Mouse (Mus musculus) layer of hippocampus, adult 6 months (tissue): ENCODE data around the gene Rpl18. TPM values are rescaled to one million over a fixed set of nuclear protein-coding genes. Genes with fewer than 3 reads are reported as not detected.

Experiments used
- long read RNA-seq, 2 experiments: library from polyadenylated mRNA; unstranded; transcript quantifications; one replicate each; pipeline ENCODE4 v2.0.0; 2019 to 2020
- polyA plus RNA-seq: library from polyadenylated mRNA; unstranded; fragments of <200 nt; fragmentation: Nextera tagmentation; gene quantifications from 2 replicates; pipeline ENCODE4 v1.2.3, GENCODE M21; 2021

The Rpl18 gene
- polyA plus RNA-seq, result 357 and 361 TPM in 2 replicates
- long read RNA-seq, experiment 1, transcript Rpl18-202 (6 exons, 1,027 nt), result minor isoform, 11 of 207 reads
- long read RNA-seq, experiment 1, transcript Rpl18-201 (6 exons, 679 nt), result major isoform, 171 of 207 reads
- long read RNA-seq, experiment 1, partial matches to known transcripts, result 18 of 207 reads
- long read RNA-seq, experiment 1, other reads (novel, unspliced or antisense), result 6 of 207 reads
- long read RNA-seq, experiment 2, transcript Rpl18-202 (6 exons, 1,027 nt), result minor isoform, 7 of 20 reads
- long read RNA-seq, experiment 2, transcript Rpl18-201 (6 exons, 679 nt), result major isoform, 8 of 20 reads
- long read RNA-seq, experiment 2, partial matches to known transcripts, result 1 of 20 reads
- long read RNA-seq, experiment 2, other reads (novel, unspliced or antisense), result 3 of 20 reads

DNA sequence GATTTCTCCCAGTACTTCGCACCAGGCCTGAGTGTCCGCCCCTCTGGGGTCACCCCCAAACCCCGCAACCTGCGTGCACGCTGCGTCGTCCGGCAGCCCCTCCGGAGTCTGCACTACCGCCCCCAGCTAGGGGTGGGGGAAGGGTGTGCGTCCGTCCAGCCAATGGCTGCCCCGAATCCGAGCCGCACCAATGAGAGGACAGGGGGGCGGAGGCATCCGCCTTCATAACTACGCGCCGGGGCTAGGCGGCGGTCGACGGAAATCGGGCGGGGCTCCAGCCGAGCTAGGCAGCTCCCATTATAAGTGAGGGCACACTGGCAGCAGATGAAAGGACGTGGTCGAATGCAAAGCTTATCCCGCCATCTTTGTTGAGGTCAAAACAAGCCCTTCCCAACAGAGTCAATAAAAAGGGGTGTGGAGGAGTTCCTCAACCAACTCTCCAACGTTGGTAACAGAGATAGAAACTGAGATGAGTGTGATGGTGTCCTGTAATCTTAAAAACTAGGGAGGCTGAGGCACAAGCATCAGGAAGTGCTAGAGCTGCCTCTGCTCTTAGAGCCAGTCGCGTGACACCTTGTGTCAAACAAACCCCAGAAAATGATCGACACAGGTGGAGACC lies at the start of gene Rpl18:
TSS of gene Rpl18 (plus strand) at position 368 of the 619 bp plus-strand sequence.

DNA sequence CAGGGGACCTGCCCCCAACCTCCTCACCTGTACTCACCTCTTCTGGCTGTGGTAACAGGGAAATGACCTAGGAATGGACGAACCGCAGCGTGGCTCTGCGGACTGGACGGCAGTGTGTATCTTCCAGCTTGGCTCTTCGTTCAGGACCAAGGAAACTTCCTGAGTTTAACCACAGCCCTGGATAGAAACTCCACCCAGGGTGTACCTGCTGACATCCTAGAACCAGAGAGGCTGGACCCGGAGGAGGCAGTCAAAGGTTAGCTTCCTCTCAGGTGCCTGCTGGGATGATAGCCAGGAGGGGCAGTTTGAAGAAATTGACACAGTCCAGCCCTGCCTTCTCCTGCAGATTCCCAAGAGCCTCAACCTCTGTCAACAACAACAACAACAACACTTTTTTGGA lies 49.1 kb upstream of the Rpl18 start, which contains the start of gene Fut2:
TSS of gene Fut2 (minus strand) at position 234 of the 400 bp plus-strand sequence.

DNA sequence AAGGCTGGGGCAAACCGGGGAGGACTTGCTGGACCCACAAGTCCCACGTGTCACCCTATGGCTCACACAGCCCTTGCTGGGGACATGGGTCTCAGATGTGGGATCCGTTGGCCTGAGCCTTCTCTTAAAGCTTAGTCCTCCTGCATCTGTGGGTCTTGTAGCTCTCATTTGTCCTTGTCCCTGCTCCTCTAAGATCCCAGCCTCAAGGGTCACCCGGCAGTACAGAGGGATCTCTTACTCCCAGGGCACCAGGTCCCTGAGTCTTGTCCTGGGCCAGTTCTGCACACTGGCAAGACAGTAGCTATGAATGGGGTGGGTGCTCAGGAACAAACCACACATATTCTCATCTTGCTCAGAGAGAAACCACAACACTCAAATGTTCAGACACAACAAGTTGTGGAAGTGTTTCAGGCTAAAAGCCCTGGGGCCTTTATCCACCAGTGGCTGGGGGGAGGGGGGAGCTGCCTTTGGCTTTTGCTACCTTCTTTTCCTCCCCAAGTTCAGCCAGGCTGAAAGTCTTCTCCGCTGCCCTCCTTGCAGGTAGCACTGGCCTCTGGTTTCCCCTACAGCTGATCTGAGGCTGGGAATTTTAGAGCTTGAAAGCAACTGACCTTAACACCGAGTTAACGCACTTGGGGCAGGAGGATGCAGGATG lies 31.7 kb upstream of the Rpl18 start, which contains the start of gene Ntn5:
TSS of gene Ntn5 (plus strand) at position 627 of the 655 bp plus-strand sequence.

DNA sequence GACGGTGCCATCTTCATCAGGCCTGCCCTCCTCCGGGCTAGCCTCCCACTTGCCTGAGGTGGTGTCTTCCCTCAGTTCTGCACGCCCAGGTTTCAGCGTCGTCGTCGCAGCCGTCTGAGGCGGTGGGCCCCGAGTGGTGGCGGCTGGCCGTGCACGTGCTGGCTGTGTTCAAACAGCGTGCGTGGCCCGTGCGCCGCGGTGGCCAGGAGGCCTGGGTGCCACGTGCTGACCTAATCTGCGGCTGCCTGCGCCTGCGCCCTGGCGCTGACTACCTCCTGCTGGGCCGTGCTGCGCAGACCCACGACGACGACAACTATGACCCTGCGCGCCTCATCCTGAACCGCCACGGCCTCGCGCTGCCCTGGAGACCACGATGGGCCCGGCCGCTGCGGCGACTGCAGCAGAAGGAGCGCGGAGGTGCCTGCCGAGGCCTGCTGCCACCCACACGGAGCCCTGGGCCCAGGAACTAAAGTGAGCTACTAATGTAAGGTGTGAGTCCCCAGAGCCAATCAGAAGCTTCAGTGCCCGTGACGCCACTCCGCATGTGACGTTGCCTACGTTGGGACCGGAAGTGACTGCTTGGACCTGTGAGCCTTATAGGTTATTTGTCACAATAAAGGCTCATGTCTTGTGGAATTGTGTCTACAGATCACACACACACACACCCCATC lies 21.2 kb upstream of the Rpl18 start, which contains the start of gene Sec1:
TSS of gene Sec1 (minus strand) at position 482 of the 671 bp plus-strand sequence.

DNA sequence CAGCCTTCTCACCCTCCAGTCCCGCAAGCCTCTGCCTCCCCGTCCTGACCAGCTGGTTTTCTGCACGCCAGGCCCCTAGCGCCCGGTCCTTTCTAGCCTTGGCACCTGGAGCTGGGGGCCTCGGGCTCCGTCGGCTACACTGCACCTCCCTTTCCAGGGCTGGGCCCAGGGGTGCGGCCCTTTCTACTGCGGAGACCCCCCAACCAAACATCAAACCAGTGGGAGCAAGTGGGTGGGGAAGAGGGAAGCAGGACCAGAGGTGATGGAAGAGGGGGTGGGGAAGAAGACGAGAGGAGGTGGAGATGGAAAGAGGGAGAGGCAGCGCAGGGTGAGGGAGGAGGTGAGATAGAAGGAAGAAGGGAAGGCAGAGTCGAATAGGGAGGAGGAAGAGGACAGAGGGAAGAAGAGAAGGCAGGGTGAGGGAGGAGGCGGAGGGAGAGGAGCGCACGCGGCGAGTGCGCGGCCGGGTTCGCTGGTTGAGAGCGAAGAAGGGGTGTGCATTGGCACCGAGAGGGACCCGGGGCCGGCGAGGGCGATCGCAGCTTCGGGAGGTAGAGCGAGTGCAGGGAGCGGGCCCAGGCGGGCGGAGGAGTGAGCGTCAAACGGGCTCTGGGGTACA lies 15.6 kb upstream of the Rpl18 start, which contains the start of gene Car11:
TSS of gene Car11 (plus strand) at position 321 of the 619 bp plus-strand sequence.

DNA sequence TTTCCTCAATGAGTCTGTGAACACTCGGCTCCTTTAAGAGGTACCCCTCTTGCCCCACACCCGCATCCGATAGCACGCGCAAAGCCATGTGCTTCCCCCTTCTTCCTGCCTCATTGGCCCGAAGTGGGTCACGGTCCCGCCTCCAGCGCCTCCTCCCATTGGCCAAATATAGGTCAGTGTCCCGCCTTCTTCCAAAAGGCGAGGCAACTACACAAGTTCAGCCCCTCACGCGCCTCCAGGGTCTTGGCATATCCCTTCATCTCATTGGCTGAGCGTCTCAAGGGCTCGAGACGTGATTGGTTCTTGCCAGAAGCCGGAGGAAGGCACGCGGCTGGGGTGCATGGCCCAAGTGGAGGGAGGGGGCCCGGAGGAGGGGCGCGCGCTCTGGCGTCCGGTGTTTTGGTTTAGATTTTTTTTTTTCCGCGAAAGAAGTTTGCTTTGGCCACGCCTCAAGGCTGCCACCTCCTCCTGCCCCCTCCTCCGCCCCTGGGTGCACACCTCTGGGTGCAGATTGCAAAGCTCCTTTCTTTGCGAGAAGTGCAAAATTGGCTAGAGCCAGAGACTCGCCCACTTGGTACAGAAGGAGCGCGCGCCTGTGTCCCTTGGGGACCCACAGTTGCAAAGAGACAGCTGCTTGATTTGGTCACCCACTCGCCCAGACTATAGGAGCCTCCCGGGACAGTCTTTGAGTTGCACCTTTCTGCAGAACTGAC lies 10.4 kb upstream of the Rpl18 start, which contains the start of gene Dbp:
TSS of gene Dbp (plus strand) at position 359 of the 713 bp plus-strand sequence.

DNA sequence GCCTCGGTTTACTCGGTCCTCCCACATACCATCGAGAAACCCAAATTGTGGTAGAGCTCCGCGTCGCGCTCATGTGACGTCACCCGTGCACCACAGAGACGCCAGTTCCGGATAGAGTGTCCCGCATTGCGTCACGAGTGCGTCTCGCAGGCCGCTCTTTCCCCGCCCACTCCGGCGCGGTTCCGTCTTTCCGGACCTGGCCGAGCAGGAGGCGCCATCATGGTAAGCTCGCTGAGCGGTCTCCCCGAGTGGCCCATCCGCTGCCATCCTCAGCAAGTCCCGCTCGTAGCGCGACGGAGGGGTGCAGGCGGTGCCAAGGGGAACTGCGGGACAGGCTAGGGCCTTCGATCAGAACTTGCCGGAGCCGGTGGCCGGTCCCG lies 2.7 kb downstream of the Rpl18 start, which contains the start of gene Sphk2:
TSS of gene Sphk2 (minus strand) at position 85 of the 380 bp plus-strand sequence.

DNA sequence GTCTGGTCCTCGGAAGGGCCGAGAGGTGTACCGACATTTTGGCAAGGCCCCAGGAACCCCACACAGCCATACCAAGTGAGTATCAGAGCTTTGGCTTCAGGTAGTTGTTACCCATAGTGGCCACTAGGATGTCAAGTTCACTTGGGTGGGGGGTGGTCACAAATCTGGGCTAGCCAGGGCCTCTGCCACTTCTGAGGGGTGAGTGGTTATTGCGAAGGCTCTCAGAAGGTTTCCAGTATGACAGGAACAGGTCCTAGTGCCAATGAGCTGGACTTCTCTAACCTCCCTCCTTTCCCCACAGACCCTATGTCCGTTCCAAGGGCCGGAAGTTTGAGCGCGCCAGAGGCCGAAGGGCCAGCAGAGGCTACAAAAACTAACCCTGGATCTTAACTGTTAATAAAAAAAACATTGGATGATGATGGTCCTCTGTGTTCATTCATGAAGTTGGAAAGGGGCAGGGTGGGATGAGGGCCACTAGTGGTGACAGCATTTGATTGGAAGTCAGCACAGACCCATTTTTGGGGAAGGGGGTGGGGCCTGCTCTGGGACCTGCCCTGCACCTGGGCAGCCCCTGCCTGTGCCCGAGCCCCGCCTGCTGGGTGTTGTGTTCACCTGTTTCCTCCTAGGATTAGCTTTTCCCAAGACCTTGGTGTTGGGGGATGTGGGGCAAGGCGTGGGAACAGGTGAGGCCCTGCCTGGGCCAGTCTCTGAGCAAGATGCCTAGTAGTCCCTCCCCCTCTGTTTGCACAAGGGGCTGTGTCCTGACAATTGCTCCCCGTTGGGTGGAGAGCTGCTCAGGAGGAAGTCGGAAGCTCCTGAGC lies 5.4 kb downstream of the Rpl18 start, which contains the start of gene Fam83e:
TSS of gene Fam83e (plus strand) at position 800 of the 821 bp plus-strand sequence.

DNA sequence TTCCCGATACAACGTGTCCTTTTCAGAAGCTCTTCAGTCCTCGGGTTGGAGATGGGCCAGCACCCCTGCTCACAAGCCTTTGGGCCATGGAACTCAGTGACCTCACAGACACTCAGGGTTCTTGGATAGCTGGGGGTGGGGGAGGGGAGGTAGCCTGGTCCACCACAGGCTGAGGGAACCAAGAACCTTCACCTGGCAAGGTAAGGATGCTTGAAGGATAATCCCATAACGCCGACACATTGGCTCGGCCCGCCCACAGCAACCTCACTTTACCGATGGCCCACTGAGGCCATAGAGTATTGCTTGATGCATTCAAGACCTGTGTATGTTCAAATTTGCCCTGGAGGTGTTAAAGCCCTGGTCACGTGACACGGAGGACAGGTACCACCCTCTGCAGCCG lies 10.5 kb downstream of the Rpl18 start, which contains the start of gene Spaca4:
TSS of gene Spaca4 (minus strand) at position 101 of the 400 bp plus-strand sequence.

Other genes starting within 250 kb of the Rpl18 start
- 86.7 and 94.4 TPM in 2 replicates for gene Bax, start 248.6 kb upstream of the Rpl18 start, polyA plus RNA-seq
- 0.13 and 0.14 TPM in 2 replicates for gene Tulp2, start 233.6 kb upstream of the Rpl18 start, polyA plus RNA-seq
- not detected in 2 replicates for gene Gm45808, start 228.6 kb upstream of the Rpl18 start, polyA plus RNA-seq
- 2.6 and 3.5 TPM in 2 replicates for gene Dhdh, start 226.7 kb upstream of the Rpl18 start, polyA plus RNA-seq
- gene Nucb1, start 205.1 kb upstream of the Rpl18 start, polyA plus RNA-seq, result 74.5 and 76.8 TPM in 2 replicates
- gene Ppp1r15a, start 189.2 kb upstream of the Rpl18 start, polyA plus RNA-seq, result 17.6 and 18.2 TPM in 2 replicates
- 0.67 and 1.7 TPM in 2 replicates for gene Plekha4, start 189.1 kb upstream of the Rpl18 start, polyA plus RNA-seq
- gene Hsd17b14, start 160.6 kb upstream of the Rpl18 start, polyA plus RNA-seq, result 0.43 TPM in 1 of 2 replicates, not detected in the other
- 7.0 and 8.5 TPM in 2 replicates for gene Bcat2, start 145.3 kb upstream of the Rpl18 start, polyA plus RNA-seq
- not detected in 2 replicates for gene Fgf21, start 100.0 kb upstream of the Rpl18 start, polyA plus RNA-seq
- 0.08 TPM in 1 of 2 replicates, not detected in the other for gene Fut1, start 98.2 kb upstream of the Rpl18 start, polyA plus RNA-seq
- 0.09 TPM in 1 of 2 replicates, not detected in the other for gene Izumo1, start 93.6 kb upstream of the Rpl18 start, polyA plus RNA-seq
- gene Rasip1, start 88.0 kb upstream of the Rpl18 start, polyA plus RNA-seq, result 2.3 and 3.1 TPM in 2 replicates
- 1.1 and 1.2 TPM in 2 replicates for gene Mamstr, start 75.5 kb upstream of the Rpl18 start, polyA plus RNA-seq
- 0.10 and 0.16 TPM in 2 replicates for gene Fut2, start 49.1 kb upstream of the Rpl18 start, polyA plus RNA-seq
- gene Ntn5, start 31.4 kb upstream of the Rpl18 start, polyA plus RNA-seq, result 5.2 and 6.6 TPM in 2 replicates
- 0.15 and 0.36 TPM in 2 replicates for gene Sec1, start 21.1 kb upstream of the Rpl18 start, polyA plus RNA-seq
- 39.6 and 49.9 TPM in 2 replicates for gene Car11, start 15.6 kb upstream of the Rpl18 start, polyA plus RNA-seq
- gene Dbp, start 10.4 kb upstream of the Rpl18 start, polyA plus RNA-seq, result 49.2 and 52.8 TPM in 2 replicates
- 5.5 and 6.1 TPM in 2 replicates for gene Sphk2, start 2.5 kb downstream of the Rpl18 start, polyA plus RNA-seq
- gene Fam83e, start 5.8 kb downstream of the Rpl18 start, polyA plus RNA-seq, result 0.09 TPM in 1 of 2 replicates, not detected in the other
- gene Spaca4, start 10.4 kb downstream of the Rpl18 start, polyA plus RNA-seq, result not detected in 2 replicates
- gene Lmtk3, start 68.3 kb downstream of the Rpl18 start, polyA plus RNA-seq, result 6.9 and 9.4 TPM in 2 replicates
- gene Sult2b1, start 69.2 kb downstream of the Rpl18 start, polyA plus RNA-seq, result 20.6 and 22.7 TPM in 2 replicates
- gene Cyth2, start 99.1 kb downstream of the Rpl18 start, polyA plus RNA-seq, result 135 and 136 TPM in 2 replicates
- gene Kcnj14, start 109.3 kb downstream of the Rpl18 start, polyA plus RNA-seq, result 1.5 and 2.2 TPM in 2 replicates
- gene Grwd1, start 115.5 kb downstream of the Rpl18 start, polyA plus RNA-seq, result 23.8 and 25.5 TPM in 2 replicates
- gene Kdelr1, start 157.3 kb downstream of the Rpl18 start, polyA plus RNA-seq, result 44.4 and 48.6 TPM in 2 replicates
- 0.59 and 0.88 TPM in 2 replicates for gene Grin2d, start 162.9 kb downstream of the Rpl18 start, polyA plus RNA-seq
- gene Syngr4, start 181.3 kb downstream of the Rpl18 start, polyA plus RNA-seq, result not detected in 2 replicates
- 2.6 and 3.3 TPM in 2 replicates for gene Tmem143, start 181.5 kb downstream of the Rpl18 start, polyA plus RNA-seq
- 6.8 and 8.2 TPM in 2 replicates for gene Emp3, start 205.9 kb downstream of the Rpl18 start, polyA plus RNA-seq
- gene Ccdc114, start 208.6 kb downstream of the Rpl18 start, polyA plus RNA-seq, result 1.2 and 2.6 TPM in 2 replicates